Mouse (Mus musculus): ENCODE data around the gene Pmp22.

- TF ChIP-seq EP300 (optimal IDR thresholded peaks at IDR 0.05) (no peak), CTCF (IDR thresholded peaks at IDR 0.05; ENCODE audit: low read depth) (no peak)
Measured at GRCm38 (mm10) chr11:63180262-63181101, 51.7 kb downstream of the Pmp22 start.

Measured in stomach, postnatal 0 days (tissue).